Mouse (Mus musculus): ENCODE results near the gene Cdc123.

Gene Cdc123

DNA sequence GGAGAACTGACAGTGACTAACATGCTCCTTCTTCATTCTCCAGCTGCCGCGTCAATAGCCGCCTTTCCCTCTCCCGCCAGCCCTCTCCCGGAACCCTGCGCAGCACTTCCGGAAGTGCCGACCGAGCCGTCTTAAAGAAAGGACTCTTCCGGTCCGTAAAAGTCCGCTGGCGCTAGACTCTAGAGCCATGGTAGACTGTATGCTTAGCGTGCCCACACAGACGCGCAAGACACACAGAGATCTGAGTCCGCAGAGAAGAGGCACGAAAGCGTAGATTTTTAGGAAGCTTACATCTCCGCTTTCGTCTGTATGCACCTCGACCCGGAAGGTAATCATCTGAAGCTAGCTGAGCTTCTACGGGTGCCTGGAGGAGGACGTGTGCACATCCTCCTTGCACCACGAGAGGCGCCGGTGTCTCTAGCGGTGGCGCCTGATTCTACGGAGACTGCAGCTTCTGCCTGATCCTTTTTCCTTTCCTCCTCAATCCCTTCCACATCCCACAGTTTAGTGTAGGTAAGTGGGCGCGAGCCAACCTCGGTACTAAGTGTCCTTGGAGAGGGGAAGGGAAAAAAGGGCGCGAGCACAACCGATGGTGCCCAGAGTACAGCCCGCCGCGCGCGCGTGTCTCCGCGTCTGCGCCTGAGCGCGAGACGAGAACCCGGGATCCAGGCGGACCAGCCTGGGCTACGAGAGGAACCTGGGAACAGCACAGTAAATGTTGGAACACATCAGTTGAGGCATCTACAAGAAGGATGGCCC lies at the start of gene Cdc123, which contains the start of gene Nudt5:
Cdc123 (minus strand) TSS at position 292 of the 759 bp plus-strand sequence.
Nudt5 (plus strand) TSS at position 147 of the 759 bp plus-strand sequence.
- peak; percentile 92 for DNase-seq (ENCODE audit: low read depth, low spot score)

DNA sequence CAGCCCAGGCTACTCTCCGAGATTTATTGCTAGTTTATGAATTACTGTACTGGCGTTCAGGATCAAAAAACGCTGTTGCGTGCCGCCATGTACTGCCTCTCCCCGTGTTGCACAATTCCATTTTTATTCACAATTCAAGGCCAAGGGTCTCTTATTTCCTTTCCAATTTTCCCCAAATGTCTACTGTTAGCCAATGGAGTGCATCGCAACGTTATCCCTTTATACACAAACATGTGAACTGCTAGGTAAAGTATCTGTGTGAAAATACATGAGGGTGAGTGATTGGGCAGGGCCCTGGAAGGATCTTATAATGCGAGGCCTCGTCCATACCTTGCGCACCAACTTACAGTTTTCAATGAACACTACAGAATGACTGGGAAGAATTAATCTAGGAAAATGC lies 49.3 kb upstream of the Cdc123 start:
- no peak for DNase-seq (ENCODE audit: low read depth, low spot score)

DNA sequence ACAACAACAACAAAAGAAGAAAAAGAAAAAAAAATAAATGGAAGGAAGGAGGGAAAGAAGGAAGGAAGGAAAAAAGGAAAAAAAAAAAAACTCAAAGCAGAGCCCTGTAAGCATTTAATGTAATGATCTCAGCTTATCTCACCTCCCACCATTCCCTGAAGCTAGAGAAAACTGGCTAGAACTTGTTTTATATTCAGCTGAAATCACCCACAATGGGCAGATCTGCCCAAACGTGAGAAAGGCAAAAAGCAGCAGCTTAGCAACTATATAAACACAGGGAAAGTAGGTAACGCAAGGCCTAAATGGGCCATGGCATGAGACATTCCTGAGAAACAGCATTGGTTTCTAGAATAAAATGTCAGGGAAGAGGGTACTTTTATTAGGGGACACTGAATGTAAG lies 44.4 kb upstream of the Cdc123 start:
- DNase-seq (ENCODE audit: low read depth, low spot score) = no peak

DNA sequence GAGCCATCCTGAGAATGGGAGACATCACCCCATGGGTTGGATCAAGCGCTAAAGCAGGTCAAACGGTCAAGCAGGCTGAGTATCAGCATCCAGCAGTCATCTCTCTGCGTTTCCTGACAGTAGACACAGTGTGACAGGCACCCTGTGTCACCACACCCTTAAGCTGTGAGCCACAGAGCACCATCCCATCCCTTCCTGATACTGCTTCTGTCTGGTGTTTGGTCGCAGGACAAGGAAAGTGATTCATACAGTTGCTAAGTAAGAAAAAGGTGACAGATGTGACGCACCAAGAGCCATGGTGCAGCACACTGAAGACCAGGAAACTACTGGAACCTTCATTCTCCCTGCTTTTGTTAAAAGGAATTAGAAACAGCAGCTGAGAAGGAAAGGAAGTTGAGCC lies 43.9 kb upstream of the Cdc123 start:
- DNase-seq (ENCODE audit: low read depth, low spot score) = no peak

DNA sequence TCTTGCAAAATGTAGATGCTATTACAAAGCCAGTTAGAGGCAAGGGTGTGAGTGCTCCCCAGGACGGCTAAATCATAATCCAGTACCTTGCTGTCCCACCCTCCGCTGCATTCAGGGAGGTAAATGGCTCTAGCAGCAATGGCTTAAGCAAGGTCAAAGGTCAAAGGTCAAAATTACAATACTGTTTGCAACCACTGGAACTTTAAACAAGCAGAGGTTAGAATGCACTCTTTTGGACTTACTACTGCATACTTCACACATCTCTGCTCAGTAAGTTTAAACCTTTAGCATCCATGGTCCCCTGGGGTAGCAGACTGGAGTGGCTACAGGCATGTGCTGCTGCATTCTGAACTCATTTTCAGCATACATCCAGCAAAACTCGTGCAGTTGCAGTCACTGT lies 32.5 kb upstream of the Cdc123 start:
- no peak for DNase-seq (ENCODE audit: low read depth, low spot score)

DNA sequence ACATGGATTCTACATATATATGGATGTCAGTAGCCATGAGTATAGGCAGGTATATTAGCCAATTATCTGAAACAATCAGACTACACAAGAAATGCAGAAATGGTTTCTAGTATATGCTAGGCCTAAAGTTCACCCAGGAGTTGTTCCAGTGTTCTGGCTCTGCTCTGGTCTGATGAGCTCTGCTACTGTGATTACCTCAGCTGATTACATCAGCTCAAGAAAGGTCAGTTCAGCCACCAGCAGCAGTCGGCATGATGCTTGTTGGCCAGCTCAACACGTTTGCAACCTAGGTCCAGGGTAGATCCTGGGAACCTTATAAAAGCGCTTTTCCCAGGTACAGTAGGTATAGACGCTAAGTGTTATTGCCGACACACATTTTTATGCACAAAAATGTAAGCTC lies 24.8 kb upstream of the Cdc123 start:
- no peak for DNase-seq (ENCODE audit: low read depth, low spot score)

DNA sequence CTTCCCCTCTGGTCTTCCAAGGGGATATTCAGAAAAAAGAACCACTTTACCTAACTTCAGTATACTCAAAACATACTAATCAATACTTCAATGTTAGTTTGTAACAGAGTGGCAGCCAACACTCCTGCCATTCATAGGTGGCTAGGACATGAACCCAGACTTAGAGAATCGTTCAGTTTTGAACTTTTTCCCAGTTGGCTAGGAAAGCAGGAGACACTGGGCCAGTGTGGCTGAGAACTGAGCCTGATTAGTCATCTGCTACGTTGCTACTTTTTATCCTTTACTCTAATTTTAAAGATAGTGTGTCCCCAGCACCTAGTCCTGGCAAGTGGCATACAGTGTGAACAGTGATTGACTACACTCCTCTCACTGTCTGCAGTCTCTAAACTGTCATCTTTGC lies 22.7 kb upstream of the Cdc123 start:
- DNase-seq (ENCODE audit: low read depth, low spot score) = no peak

DNA sequence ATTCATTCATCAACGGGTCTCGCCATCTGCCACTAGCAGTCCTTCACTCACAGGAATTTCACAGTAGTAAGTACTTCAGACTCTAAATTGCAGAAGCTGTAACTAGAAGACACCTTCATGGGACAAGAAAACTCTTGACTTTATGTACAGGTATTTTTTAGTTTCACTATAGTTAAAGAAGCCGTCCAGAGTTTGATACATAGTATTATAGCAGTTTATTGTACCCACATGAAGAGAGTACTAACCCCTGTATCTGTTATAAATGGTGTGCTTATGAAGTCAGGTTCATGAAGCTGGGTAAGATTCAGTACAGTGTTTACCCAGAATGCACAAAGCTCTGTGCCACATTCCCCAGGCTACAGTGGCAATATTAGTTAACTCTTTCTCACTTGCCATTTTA lies 17.9 kb upstream of the Cdc123 start, which contains the start of gene Gm13199:
Gm13199 (minus strand) TSS at position 101 of the 400 bp plus-strand sequence.
- DNase-seq (ENCODE audit: low read depth, low spot score) = no peak

DNA sequence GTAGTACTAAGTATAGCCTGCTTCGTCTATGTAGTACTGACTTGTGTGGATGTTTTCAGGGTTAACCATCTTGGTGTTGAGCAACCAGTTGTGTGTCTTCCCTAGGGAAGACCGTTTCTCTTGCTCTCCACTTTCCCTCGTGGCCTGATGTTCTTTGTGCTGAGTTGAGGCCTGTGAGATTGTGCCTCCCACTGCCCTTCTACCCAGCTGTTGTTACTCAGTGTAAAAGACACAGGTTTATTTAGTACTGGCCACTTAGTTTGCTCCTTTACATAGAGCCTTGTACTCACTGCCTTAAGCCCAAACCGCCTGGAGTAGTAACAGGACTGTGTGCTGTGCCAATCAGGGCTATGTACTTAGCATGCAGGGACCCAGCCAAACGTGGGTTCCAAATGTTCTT lies 6.9 kb upstream of the Cdc123 start:
- no peak for DNase-seq (ENCODE audit: low read depth, low spot score)

DNA sequence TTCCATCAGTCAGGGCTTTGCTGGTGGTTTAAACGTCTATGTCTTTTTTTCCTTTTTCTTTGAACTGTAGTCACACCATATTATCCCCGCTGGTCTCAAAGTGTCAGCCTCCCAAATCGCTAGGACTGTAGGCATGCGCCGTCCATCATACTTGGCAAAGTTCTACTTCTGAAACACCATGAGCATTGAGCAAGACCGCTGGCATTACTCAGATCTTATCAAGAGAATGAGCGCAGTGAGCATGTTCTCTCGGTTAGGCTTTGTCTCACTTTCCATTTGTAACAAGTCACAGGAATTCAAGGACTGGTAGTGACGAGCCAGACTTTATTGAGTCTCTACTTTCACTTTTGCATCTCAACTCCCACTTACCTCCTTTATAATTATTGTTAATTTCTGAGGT lies 6.2 kb upstream of the Cdc123 start:
- DNase-seq (ENCODE audit: low read depth, low spot score) = no peak

DNA sequence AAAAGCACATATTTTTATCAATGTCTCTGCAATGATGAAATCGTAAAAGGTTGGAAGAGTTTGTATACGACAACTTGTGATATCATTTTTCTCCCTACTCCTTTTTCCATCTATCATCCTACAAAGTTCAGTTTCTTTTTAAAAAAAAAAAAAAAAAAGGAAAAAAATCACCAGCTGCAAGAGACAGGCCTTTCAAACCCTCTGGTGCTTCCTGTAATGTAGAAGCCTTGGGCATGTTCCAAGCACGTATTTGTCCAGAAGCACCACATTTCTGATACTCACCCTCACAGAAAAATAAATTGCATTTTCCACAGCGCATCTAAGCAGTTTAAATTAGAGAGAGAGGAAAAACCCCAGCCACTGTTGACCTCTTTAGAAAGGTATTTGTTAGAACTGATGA lies 862 bp upstream of the Cdc123 start:
- no peak for DNase-seq (ENCODE audit: low read depth, low spot score)

DNA sequence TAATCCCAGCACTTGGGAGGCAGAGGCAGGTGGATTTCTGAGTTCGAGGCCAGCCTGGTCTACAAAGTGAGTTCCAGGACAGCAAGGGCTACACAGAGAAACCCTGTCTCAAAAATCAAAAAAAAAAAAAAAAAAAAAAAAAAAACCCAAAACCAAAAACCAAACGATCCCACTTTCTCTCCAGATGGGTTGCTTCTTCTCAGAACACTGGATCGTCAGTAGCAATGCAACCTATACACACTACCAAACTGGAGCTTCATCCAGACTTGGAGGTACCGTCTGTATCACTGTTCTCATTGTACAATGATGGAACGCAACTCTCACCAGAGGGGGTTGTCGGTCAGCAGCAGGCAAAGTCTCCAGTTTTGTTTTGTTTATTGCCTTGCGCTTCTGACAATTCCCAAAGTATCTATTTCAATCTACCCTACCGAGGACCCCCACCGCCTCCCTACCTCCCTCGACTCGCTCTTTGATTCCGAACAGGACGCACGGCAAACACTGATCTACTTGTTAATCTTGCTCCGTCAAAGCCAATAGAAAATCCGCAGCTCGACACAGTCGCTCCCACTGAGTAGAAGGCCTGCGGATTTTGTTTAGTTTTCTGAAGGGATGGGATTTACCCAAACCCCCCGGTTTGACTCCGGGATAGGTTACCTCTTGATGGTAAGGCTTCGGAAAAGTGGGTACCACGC lies 637 bp downstream of the Cdc123 start:
- DNase-seq (ENCODE audit: low read depth, low spot score) = no peak

DNA sequence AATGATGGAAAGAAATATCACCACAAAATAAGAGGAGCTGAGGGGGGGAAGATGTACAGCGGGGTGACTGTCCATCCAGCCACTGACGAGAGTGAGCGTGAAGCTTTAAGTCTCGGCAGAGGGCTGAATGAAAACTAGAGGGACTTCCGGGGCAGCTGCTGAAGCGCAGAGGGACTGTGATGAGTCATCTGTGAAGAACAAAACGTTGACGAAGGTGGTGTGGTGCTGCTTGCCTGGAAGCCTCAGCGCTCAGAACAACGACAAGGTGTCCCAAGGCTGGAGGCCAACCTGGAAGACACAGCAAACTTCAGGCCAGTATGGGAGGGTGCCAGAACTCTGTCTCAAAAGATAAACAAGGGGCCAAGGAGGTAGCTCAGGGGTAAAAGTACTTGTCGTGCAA lies 4.1 kb downstream of the Cdc123 start:
- DNase-seq (ENCODE audit: low read depth, low spot score) = no peak

DNA sequence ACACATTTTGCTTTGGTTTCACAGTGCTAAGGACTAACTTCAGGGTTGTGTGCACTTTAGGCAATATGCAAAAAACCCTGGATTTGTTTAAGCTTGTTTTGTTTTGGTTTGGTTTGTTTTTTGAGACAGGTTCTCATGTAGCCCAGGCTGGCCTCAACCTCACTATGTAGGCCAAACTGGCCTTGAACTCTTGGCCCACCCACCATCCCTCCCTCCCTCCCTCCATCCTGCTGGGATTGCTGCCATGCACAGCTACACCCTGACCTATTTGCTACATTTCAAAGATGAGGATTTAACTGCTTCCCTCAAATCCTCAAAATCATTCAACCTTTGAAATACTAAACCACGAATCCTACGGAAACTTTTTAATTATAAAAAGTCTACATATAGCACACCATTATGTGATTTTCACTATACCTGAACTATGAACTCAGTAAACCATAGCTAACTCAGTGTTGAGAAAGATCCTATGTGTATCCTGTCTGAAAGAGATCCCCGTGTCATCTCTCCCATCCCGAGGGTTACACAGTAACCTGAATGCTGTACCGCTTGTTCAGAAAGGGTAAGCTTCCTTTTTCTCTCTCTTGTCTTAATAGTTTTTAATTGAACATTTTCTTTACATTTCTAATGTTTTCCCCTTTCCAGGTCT lies 19.6 kb downstream of the Cdc123 start:
- no peak for DNase-seq (ENCODE audit: low read depth, low spot score)

DNA sequence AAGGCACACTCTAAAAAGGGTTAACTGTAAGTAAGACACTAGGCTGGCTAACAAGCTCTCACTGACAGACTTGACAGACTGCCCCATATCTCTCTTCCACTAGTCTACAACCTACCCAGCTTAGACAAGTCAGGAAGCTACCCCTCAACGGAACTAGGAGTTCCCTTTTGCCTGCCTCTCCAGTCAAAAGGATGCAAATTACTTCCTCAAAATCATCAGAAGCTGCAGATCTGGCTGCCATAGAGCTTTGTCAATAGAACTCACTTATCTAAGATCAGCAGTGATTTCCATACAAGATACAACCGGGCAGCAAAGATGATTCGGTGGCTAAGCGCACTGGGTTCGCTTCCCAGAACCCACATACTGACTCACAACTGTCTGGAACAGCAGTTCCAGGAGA lies 20.3 kb downstream of the Cdc123 start:
- no peak for DNase-seq (ENCODE audit: low read depth, low spot score)

DNA sequence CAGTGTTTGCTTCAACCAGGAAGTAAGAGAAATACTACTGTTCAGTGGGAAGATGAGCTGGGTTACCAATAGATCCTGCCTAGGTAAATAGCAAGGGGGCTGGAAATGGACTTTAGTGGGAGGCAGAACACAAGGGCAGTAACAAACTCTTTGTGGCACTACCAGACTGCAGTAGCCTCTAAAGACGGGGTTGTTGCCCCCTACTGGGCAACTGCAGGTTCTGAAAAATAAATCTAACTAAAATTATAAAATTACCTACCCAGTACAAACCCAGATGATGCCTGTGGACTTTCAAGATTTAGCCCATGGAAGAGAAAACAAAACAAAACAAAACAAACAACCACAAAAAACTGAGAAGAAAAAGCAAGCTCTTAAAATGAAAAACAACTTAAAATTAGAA lies 20.8 kb downstream of the Cdc123 start:
- no peak for DNase-seq (ENCODE audit: low read depth, low spot score)

DNA sequence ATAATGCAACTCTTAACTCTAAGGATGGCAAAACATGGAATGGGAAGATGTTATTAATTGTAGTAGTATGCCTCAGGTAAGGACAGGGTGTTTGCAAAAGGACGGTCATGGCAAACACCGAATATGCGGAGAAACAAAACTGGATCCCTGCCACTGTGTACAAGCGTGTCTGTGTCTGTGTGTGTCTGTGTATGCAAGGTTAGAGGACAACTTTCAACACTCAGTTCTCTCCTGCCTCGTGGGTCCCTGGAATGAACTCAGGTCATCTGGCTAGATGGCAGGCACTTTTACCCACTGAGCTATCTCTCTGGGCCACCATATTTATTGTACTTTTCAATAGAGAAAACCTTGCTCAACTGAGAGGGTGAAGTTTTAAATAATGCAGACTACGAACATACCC lies 22.5 kb downstream of the Cdc123 start:
- no peak for DNase-seq (ENCODE audit: low read depth, low spot score)

DNA sequence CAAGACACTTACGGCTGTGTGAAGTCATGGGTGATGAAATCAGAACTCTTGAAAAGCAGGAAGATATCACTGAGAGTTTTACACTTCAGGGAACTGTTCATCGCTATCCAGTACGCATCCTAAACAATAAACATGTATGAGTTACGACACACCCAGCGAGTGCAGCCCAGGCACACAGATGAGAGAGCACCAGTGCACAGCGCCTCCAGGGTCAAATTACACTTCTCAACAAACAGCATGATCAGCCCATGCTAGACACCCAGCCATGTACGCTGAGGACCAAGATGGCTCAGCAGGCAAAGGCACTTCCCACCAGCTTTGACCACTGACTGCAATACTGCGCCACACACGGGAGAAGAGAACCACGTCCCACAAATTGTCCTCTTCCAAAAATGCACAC lies 23.7 kb downstream of the Cdc123 start:
- no peak for DNase-seq (ENCODE audit: low read depth, low spot score)

DNA sequence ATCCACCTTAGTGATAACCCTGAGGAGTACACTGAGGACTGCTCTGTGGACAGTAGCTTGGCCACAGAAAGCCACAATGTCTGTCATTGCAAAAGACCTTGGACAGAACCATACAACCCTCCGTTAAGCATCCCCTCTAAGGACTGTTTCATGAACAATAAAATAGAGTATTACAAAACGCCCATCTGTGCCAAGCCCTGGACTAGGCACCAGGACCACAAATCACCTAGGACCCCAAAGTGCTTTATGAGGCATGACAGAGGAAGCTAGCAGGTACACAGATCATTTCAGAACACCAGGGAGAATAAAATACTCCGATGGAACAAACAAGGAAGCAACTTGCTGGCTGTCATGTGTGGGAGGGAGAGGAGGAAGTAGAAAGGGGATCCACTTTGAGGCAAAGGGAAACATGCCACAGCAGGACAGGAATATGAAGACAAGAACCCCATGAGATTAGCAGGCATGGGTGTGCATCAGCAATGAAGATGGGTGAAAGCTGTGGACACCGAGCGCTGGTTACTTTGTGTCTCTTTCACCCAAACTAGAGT lies 33.7 kb downstream of the Cdc123 start:
- no peak for DNase-seq (ENCODE audit: low read depth, low spot score)

DNA sequence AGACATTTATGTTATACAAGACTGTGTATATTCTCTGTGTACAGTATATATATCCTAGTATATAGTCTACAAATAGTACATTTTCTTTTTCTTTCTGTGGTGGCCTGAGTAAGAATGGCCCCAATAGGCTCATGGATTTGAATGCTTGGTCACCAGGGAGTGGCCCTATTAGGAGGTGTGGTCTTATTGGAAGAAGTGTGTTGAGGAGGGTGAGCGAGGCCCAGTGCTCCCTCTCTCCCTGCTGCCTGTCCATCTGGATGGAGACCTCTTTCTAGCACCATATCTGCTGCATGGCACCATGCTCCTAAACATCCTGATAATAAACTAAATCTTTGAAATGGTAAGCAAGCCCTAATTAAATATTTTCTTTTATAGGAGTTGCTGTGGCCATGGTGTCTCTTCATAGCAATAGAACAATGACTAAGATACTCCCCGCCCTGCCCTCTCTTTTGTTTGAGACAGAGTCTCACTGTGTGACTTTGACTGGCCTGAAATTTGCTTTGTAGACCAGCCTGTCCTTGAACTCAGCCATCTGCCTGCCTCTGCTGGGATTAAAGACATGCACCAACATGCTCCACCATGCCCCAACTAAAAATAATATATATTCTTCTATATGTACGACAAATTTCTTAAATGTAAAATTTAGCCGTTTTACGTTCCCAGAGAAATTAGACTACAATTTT lies 34.8 kb downstream of the Cdc123 start:
- no peak for DNase-seq (ENCODE audit: low read depth, low spot score)

DNA sequence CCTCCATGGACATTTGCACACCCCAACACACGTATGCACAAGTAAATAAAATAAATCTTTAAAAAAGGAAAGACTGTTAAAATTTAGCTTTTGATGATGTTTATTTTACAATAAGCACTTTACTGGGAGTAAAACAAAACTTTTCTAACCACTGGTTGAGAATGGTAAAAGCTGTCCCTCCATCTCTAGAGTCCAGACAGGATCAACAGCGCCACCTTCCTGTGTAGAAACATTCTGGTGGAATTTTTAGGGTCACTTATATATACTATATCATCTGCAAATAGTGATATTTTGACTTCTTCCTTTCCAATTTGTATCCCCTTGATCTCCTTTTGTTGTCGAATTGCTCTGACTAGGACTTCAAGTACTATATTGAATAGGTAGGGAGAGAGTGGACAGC lies 38.8 kb downstream of the Cdc123 start:
- peak; percentile 3 for DNase-seq (ENCODE audit: low read depth, low spot score)

DNA sequence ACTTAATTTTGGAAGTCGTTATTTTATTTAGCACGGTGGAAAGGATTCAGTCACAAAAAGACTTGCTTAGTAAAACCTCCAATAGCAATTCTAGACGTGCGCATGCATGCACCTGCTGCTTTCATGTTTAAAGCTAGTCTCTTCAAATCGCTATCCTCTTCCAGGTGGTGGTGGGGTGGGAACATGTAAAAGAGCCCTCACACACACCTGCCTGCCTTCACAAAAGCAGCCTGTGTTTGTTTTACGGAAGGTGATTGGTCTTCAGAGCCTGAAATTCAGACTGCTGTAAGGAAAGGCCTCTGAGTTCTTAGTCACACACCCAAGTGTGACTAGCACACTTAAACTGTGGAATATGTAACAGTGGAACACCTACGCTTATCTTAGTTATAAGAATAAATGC lies 39.7 kb downstream of the Cdc123 start:
- no peak for DNase-seq (ENCODE audit: low read depth, low spot score)
